Mouse (Mus musculus) naive thymus-derived CD4-positive, alpha-beta T cell, adult 2 months (primary cell): ENCODE results near the gene Rpgrip1l.

Experiments used
- DNase-seq: peaks from one replicate; pipeline ENCODE4 v3.0.0-alpha.2; 2011; ENCODE audit warnings: low read depth

The Rpgrip1l gene

GRCm38 (mm10) chr8:91312835-91313832, at the start of gene Rpgrip1l, which contains the start of gene Fto:
Gene Rpgrip1l, minus strand, starts transcription at chr8:91313262.
Gene Fto, plus strand, starts transcription at chr8:91313525.
- DNase-seq = peak; percentile 99

GRCm38 (mm10) chr8:91360644-91361357, 47.7 kb upstream of the Rpgrip1l start:
- no peak for DNase-seq

DNA sequence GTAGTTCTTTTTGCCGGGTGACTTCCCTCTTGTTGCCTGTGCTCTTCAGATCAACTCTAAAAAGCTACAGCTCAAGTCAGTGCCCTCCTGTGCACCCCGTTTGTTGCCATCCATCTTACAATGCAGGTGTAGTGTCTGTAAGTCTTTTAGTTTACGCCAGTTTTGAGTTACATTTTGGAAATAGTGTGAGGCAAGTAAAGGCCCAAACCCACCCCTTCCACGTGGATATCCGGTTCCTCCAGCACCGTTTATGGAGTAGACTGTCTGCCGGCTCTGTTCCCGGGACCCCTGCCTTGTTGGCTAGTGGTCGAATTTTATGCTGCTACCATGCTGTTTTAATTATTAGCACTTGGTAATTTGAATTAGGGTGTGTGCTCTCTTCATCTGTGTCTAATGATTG, 46.4 kb upstream of the Rpgrip1l start:
- no peak for DNase-seq

DNA sequence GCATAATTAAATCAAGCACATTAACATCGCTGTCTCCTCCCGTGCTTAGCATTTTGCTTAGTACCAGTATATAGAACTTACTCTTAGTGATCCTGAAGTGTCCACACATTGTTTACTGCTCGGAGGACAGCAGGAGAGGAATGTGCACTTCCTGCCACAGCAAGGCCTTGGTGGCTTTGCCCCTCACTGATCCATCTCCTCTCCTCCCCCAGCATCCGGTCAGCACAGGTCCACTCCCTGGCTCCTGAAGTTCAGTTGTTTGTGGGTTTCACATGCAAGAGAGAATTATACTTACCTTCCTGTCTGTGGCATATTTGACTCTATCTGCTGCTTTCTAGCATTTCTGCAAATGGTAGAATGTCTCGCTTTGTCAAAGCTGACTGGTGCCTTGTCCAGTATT, 45.0 kb upstream of the Rpgrip1l start:
- DNase-seq = no peak

DNA sequence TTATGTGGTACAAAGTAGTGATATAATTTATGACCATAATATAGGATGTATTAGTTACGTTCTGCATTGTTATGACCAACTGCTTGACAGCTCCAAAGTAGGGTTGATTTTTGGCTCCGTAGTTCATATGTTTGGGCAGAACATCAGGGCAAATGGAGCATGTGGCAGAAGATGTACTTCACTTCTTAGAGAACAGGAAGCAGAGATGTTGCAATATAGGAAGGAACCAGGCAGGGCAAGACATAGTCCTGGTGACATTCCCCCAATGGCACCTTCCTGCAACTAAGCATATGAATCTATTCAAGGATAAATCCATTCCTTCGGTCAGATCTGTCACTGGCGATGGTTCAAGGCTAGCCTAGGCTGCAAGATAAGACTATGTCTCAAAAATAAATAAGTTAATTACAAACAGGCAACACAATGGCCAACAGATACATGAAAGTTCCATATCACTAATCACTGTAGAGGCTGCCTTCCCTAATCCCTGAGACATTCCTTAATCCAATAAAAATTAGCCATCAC, 44.5 kb upstream of the Rpgrip1l start:
- DNase-seq = no peak

DNA sequence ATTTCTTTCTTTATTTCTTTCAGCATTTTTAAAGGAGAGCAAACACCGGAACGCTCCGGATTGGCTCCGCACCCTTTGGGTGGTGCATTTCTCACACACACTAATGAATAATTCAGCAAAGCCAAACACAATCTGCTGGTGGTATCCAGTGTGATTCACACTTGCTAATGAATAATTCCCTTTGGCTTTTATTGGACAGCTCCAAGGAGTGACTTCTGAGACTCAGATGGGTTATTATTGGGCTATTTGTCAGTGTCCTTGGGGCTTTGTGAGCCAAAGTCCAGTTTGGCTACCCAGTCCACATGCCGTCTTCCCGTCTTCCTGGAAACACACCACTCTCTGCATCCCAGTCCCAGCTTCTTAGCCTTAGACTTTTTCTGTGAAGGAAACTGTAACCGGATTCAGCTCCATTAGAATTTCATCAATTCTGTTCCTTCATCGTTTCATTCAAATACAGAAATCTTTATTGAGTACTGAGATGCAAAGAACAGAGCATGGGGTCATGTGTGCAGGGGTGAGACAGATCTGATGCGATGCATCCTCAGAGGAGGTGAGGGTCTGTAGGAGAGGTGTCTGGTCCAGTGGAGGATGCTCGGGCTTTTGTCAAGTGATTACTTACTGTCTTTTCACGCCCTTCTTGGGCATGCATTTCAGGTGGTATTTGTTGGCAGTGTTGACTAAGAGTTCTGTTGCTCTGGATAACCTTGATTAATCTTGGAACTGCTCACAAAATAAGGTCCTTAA, 43.1 kb upstream of the Rpgrip1l start:
- no peak for DNase-seq

GRCm38 (mm10) chr8:91355301-91355905, 42.3 kb upstream of the Rpgrip1l start:
- DNase-seq = no peak

DNA sequence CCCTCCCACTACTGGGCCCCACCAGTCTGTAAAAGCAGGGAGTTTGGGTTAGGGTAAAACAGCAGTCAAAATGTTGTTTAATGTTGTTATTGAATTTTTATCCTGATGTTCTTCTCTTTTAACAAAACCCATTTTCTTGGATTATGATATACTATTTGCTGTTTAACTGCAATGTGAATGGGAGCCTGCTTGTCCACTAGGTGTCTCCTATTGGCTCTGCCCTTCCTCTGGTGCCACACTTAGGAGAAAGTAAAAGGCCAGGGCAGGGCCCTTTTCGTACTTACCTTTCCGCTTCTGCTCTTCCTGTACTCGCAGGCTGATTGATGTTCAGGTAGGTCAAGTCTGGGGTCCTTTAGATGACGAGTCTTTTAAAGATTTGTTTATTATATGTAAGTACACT, 40.8 kb upstream of the Rpgrip1l start:
- DNase-seq = no peak

DNA sequence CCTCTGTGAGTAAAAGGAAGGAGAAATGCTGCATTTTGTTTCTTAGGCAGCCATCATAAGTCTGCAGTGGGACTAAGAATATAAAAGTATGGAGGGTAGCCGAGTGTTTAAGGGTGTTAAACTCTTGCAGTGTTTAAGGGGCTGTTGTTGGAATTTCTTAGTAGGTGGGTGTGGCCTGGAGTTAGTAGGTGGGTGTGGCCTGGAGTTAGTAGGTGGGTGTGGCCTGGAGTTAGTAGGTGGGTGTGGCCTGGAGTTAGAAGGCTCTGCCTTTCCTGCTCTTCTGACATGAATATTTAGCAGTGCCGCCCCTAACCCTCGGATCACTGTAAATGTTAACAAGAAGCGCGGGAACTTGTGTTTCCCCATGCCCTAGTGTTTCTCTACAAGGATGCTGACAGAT, 40.0 kb upstream of the Rpgrip1l start:
- no peak for DNase-seq

DNA sequence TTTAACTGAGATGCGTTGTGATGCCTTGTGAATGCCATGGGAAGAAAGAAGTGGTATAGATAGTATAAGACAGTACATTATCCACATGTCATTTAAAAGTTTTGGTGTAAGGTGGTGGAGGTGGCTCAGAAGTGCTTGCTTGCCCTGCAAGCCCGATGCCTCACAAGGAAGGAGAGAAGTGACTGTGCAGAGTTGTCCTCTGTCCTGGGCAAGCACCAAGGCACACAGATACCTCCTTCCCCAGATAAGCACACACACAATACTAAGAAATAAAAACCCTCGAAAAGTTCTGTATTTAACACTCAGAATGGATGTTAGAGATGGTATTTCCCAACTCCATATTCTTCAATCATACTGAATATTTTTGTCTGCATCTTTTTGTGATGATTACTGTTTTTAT, 39.5 kb upstream of the Rpgrip1l start:
- no peak for DNase-seq

GRCm38 (mm10) chr8:91350628-91351027, 37.6 kb upstream of the Rpgrip1l start:
- no peak for DNase-seq

DNA sequence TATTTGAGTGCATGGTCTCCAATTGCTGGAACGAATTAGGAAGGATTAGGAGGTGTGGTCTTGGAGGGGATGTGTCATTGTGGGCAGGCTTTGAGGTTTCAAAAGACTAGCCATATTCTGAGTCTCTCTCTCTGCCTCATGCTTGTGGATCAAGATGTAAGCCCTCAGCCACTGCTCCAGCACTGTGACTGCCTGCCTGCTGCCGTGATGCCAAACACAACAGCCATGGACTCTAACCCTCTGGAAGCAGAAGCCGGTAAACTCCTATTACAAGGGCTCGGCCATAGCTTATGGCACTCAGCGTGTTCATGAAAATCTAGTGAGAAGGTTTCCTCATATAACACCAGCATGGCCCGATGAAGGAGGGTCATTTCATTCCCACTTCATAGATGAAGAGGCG, 36.8 kb upstream of the Rpgrip1l start:
- DNase-seq = no peak

DNA sequence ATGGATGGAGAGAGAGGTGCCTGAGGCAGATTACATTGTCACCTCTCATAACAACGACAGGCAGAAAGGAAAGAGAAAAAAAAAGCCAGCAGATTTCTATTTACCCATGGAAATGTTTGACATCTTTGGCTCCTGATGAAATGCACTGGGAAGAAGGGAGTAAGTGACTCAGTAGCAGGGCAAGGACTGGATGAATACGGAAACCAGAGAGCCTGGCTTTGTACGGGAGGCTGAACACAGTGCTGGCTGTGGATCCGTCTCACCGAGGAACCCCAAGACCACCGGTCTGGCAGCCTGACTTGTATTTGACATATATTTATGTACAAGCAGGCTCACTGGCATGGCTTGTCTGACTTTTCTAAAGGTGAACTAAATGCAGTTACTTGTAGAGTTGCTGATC, 34.5 kb upstream of the Rpgrip1l start:
- DNase-seq = no peak

- no peak for DNase-seq
Measured at GRCm38 (mm10) chr8:91347146-91347545, 34.1 kb upstream of the Rpgrip1l start.

DNA sequence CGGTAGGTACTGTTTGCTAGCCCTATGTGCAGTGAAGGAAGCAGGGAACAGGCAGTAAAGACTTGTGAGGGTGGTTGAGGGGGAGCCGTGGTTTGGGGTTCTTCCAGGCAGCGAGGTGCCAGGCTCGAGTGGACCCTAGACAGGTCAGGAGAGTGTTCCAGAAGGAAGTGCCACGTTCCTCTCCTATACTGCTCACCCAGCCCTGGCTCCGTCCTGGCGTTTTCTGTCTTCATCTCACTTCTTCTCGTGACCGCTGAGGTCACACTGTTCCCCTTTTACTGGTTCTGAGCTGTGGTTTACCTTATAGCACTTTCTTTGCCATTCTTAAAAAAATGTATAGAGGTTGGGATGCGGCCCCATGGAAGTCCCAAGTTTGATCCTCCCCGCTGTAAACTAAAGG, 31.6 kb upstream of the Rpgrip1l start:
- DNase-seq = no peak

GRCm38 (mm10) chr8:91342798-91343197, 29.7 kb upstream of the Rpgrip1l start:
- no peak for DNase-seq

GRCm38 (mm10) chr8:91342196-91342595, 29.1 kb upstream of the Rpgrip1l start:
- DNase-seq = no peak

- DNase-seq = no peak
Measured at GRCm38 (mm10) chr8:91340746-91341145, 27.7 kb upstream of the Rpgrip1l start.

GRCm38 (mm10) chr8:91339651-91340050, 26.6 kb upstream of the Rpgrip1l start:
- DNase-seq = no peak

GRCm38 (mm10) chr8:91338389-91339154, 25.5 kb upstream of the Rpgrip1l start:
- DNase-seq = no peak

GRCm38 (mm10) chr8:91329461-91329850, 16.4 kb upstream of the Rpgrip1l start:
- DNase-seq = no peak
